Mouse (Mus musculus) thymus, adult 2 months (tissue): ENCODE data around the gene Syp. TPM values are rescaled to one million over a fixed set of nuclear protein-coding genes. Genes with fewer than 3 reads are reported as not detected.

Experiments
- DNase-seq: peaks from one replicate; pipeline ENCODE4 v3.0.0; 2021
- H3K27ac ChIP-seq: fragments of 200-500 bp; 2 replicates; pipeline ENCODE4 v1.5.1; 2012; ENCODE audit warnings: low read length, control low read depth; ENCODE audit not compliant: control insufficient read depth, insufficient read depth
- H3K27me3 ChIP-seq: fragments of 200-500 bp; 2 replicates; pipeline ENCODE4 v1.6.1; 2012; ENCODE audit warnings: mild to moderate bottlenecking, low read length, moderate library complexity, mixed read lengths; ENCODE audit not compliant: control insufficient read depth, insufficient read depth
- H3K36me3 ChIP-seq: fragments of 200-500 bp; 2 replicates; pipeline ENCODE4 v1.6.1; 2012; ENCODE audit warnings: mild to moderate bottlenecking, low read length, moderate library complexity; ENCODE audit not compliant: control insufficient read depth, insufficient read depth
- H3K4me1 ChIP-seq: fragments of 200-500 bp; replicated peaks from 2 replicates; pipeline ENCODE4 v1.6.1; 2012; ENCODE audit warnings: low read length; ENCODE audit not compliant: control insufficient read depth, insufficient read depth
- H3K4me3 ChIP-seq: fragments of 200-500 bp; 2 replicates; pipeline ENCODE4 v1.5.1; 2012; ENCODE audit warnings: mild to moderate bottlenecking, low read length, control low read depth, moderate library complexity; ENCODE audit not compliant: control insufficient read depth, insufficient read depth
- CTCF ChIP-seq: fragments of 200-500 bp; IDR thresholded peaks from 2 replicates; pipeline ENCODE4 v1.5.1; 2012; ENCODE audit warnings: mild to moderate bottlenecking, control low read depth, low read length, moderate library complexity, borderline replicate concordance; ENCODE audit not compliant: control insufficient read depth, poor library complexity, insufficient read depth; ENCODE audit errors: extremely low read depth
- POLR2A ChIP-seq: fragments of 200-500 bp; IDR thresholded peaks from 2 replicates; pipeline ENCODE4 v1.6.1; 2012; ENCODE audit warnings: mild to moderate bottlenecking, low read length, control low read depth, moderate library complexity; ENCODE audit not compliant: control insufficient read depth, poor library complexity, insufficient read depth; ENCODE audit errors: extremely low read depth
- WGBS: fragments of 180-500 bp; shearing (Covaris S2); methylation state at CpG from one replicate; pipeline ENCODE4 v1.1.7; 2018; 5-methylcytosine and 5-hydroxymethylcytosine counted together
- polyA plus RNA-seq: library from polyadenylated mRNA; depleted of rRNA; stranded (reverse); fragments of >200 nt; gene quantifications from 2 replicates; pipeline ENCODE4 v1.2.3, GENCODE M21; 2012

Syp gene
- polyA plus RNA-seq, 1 experiment = 1.8 TPM

- TF ChIP-seq CTCF = no peak
- TF ChIP-seq POLR2A = no peak
- Histone ChIP-seq H3K27ac (no peak overlapping the region), H3K4me1 (peaks cover 7% of the 10 kb centered on the region), H3K27me3 (no peaks in the 10 kb centered on the region; the same call in 1 of the 2 replicates), H3K36me3 (no peaks in the 10 kb centered on the region), H3K4me3 (no peak overlapping the region)
- WGBS = 13% methylated on average over 21 of the region's 21 CpGs
- no peak for DNase-seq
Observed at GRCm38 (mm10) chrX:7610035-7610434, 28.2 kb upstream of the Syp start.

DNA sequence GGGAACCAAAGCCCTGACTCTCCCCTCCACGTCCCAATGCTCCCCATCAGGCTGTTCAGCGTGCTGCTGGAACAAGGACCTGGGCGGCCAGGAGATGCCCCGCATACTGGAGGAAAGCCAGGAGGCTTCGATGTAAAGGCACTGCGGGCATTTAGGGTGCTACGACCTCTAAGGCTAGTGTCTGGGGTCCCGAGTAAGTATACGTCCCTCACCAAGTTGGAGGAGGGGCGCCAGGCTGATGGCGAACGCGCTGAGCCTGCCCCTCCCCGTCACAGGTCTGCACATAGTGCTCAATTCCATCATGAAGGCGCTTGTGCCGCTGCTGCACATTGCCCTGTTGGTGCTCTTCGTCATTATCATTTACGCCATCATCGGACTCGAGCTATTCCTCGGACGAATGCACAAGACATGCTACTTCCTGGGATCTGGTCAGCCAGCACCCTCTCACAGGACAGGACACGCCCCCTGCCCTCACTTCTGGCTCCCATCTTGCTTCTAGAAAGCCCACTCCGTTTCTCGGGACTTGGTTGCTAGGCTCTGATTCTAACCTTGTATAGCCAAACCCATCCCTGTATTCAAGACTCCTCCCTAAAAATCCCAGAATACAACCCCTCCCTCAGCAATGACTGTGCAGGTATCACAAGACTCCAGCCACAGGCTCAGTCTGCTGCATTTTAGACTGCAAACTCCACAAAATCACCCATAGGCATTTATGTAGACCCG is 27.6 kb upstream of the Syp start:
- H3K27me3 ChIP-seq = no peaks in the 10 kb centered on the region; the same call in 1 of the 2 replicates
- no peak for TF ChIP-seq CTCF
- TF ChIP-seq POLR2A = no peak
- 9% methylated on average over 26 of the region's 26 CpGs for WGBS

GRCm38 (mm10) chrX:7617889-7618551 is 20.3 kb upstream of the Syp start:
- H3K27me3 ChIP-seq = no peaks in the 10 kb centered on the region
- no peak overlapping the region for H3K4me3 ChIP-seq
- 38% methylated on average over 12 of the region's 12 CpGs for WGBS
- H3K36me3 ChIP-seq = no peaks in the 10 kb centered on the region
- DNase-seq = no peak
- no peak for TF ChIP-seq CTCF
- TF ChIP-seq POLR2A = no peak
- H3K4me1 ChIP-seq = no peaks in the 10 kb centered on the region
- H3K27ac ChIP-seq = no peak overlapping the region

More for the DNA sequence above, 27.6 kb upstream of the Syp start:
- no peak for DNase-seq
- Histone ChIP-seq H3K4me1 (peaks cover 7% of the 10 kb centered on the region), H3K27ac (no peak overlapping the region), H3K36me3 (no peaks in the 10 kb centered on the region), H3K4me3 (no peak overlapping the region)

GRCm38 (mm10) chrX:7632560-7632959 is 5.7 kb upstream of the Syp start:
- 72% methylated on average over 6 of the region's 6 CpGs for WGBS

DNA sequence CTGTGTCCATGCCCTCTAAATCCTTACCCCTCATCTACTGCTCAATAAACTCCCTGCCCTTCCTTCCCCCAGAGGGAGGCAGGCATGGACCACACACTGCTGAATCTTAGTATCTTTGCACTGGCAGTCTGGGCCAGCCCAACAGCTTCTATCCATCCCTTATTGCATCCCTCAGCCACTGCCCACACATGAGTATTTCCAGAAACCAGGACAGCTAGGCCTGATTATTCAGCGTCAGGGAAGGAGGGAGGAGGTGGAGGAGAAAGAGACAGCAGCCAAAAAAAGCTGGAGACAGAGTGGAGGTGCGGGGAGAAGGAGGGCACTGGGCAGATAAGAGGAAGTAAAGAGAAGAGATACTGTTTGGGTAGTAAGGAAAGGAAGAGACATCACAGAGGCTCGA is 3.2 kb upstream of the Syp start:
- H3K36me3 ChIP-seq = no peaks in the 10 kb centered on the region
- H3K4me3 ChIP-seq = no peak overlapping the region
- no peak for TF ChIP-seq CTCF
- TF ChIP-seq POLR2A = no peak
- DNase-seq = no peak
- H3K27ac ChIP-seq = no peak overlapping the region
- H3K4me1 ChIP-seq = 0 out of 2 replicates have a peak, but pooled peaks cover 5% of the 10 kb centered on the region
- H3K27me3 ChIP-seq = no peaks in the 10 kb centered on the region; the same call in 1 of the 2 replicates
- whole genome bisulfite sequencing = 61% methylated on average over 3 of the region's 3 CpGs

More at GRCm38 (mm10) chrX:7632560-7632959, 5.7 kb upstream of the Syp start:
- TF ChIP-seq POLR2A (no peak), CTCF (no peak)
- Histone ChIP-seq H3K4me1 (no peaks in the 10 kb centered on the region), H3K36me3 (no peaks in the 10 kb centered on the region), H3K27ac (no peak overlapping the region), H3K4me3 (no peak overlapping the region), H3K27me3 (no peaks in the 10 kb centered on the region)
- DNase-seq = no peak

GRCm38 (mm10) chrX:7639536-7640325 is 1.5 kb downstream of the Syp start:
- Histone ChIP-seq H3K4me1 (0 out of 2 replicates have a peak, but pooled peaks cover 5% of the 10 kb centered on the region), H3K4me3 (no peak overlapping the region), H3K36me3 (no peaks in the 10 kb centered on the region), H3K27ac (no peak overlapping the region), H3K27me3 (no peaks in the 10 kb centered on the region; the same call in 1 of the 2 replicates)
- DNase-seq = no peak
- 21% methylated on average over 13 of the region's 13 CpGs for WGBS
- TF ChIP-seq CTCF (no peak), POLR2A (no peak)
